Mouse (Mus musculus): ENCODE results near the gene Ppil6.

DNA sequence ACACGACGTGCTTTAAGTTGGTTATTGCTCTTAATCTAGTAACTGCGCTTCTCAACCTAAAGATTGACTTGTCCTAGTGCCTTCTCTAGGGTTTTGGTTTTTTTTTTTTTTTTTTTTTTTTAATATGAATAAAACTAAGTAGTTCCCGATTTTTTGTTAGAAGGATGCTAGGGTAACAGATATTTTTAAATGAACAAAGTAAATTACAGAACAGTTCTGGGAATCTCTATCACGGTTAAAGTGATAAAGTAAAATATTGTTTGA is 30.1 kb downstream of the Ppil6 start:
- TF ChIP-seq POLR2A (IDR thresholded peaks at IDR 0.05; ENCODE audit: low read depth, low read length) (no peak), CTCF (conservative IDR thresholded peaks at IDR 0.05; ENCODE audit: insufficient read depth, insufficient read length, low read depth, low read length) (no peak)
